Mouse (Mus musculus) thymus, adult 2 months (tissue): ENCODE data around the gene Sema3c.
"Not testable (repeated sequence)": the region's sequence is repeated elsewhere in the genome, so short reads cannot be mapped to it uniquely, and the experiment has no call there.

Source experiments
- CTCF ChIP-seq: fragments of 200-500 bp; IDR thresholded peaks from 2 replicates; pipeline ENCODE4 v1.5.1; 2012; ENCODE audit warnings: mild to moderate bottlenecking, control low read depth, low read length, moderate library complexity, borderline replicate concordance; ENCODE audit not compliant: control insufficient read depth, poor library complexity, insufficient read depth; ENCODE audit errors: extremely low read depth
- POLR2A ChIP-seq: fragments of 200-500 bp; IDR thresholded peaks from 2 replicates; pipeline ENCODE4 v1.6.1; 2012; ENCODE audit warnings: mild to moderate bottlenecking, low read length, control low read depth, moderate library complexity; ENCODE audit not compliant: control insufficient read depth, poor library complexity, insufficient read depth; ENCODE audit errors: extremely low read depth

DNA sequence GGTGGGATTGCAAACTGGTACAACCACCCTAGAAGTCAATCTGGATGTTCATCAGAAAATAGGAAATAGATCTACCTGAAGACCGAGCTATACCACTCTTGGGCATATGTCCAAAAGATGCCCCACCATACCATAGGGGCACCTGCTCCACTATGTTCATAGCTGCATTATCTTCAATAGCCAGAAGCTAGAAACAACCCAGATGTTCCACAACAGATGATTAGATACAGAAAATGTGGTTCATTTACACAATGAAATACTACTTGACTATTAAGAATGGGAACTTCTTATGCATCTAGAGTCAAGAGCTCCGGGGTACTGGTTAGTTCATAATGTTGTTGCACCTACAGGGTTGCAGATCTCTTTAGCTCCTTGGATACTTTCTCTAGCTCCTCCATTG, 42.9 kb upstream of the Sema3c start:
- TF ChIP-seq POLR2A, CTCF: not testable (repeated sequence)
